Mouse (Mus musculus) testis, adult 2 months (tissue): Measurements from ENCODE around the gene Filip1.

Experiments
- CTCF ChIP-seq: fragments of 200-500 bp; IDR thresholded peaks from 2 replicates; pipeline ENCODE4 v1.5.1; 2012; ENCODE audit warnings: low read depth, mild to moderate bottlenecking, inconsistent platforms, low read length, moderate library complexity; ENCODE audit not compliant: control insufficient read depth, insufficient read depth, insufficient replicate concordance
- POLR2A ChIP-seq: fragments of 200-500 bp; IDR thresholded peaks from 2 replicates; pipeline ENCODE4 v1.6.1; 2012; ENCODE audit warnings: low read depth, mild to moderate bottlenecking, inconsistent platforms, low read length, moderate library complexity; ENCODE audit not compliant: control insufficient read depth

GRCm38 (mm10) chr9:79810969-79811902, 201.4 kb downstream of the Filip1 start:
- TF ChIP-seq CTCF (no peak), POLR2A (no peak)
